Mouse (Mus musculus) lung, postnatal 4 days (tissue): ENCODE results near the gene Stx3.

ENCODE experiments used
- DNase-seq, 2 experiments: peaks; one replicate each; pipeline ENCODE4 v3.0.0; 2021

Gene Stx3

GRCm38 (mm10) chr19:11807251-11807650 lies 12.0 kb downstream of the Stx3 start:
- DNase-seq, result no peak

DNA sequence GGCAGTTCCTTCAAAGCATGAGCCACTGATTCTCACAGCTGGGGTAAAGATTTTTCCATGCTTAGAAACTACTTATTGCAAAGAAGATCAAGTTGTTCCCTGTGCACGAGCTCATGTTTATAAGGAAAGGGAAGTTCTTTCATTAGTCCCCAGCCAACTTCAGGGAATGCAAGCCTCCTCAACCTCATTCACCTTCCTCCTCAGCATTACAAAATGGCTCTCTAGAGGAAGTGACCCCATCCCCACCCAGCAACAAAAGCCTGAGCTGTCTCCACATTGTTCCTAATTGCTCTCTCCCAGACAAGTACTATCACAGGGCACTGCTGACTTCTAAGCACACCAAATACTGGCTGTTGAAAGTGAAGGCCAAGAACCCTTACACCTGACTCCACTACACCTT lies 14.8 kb downstream of the Stx3 start:
- peak; percentile 31 to 51 for DNase-seq

DNA sequence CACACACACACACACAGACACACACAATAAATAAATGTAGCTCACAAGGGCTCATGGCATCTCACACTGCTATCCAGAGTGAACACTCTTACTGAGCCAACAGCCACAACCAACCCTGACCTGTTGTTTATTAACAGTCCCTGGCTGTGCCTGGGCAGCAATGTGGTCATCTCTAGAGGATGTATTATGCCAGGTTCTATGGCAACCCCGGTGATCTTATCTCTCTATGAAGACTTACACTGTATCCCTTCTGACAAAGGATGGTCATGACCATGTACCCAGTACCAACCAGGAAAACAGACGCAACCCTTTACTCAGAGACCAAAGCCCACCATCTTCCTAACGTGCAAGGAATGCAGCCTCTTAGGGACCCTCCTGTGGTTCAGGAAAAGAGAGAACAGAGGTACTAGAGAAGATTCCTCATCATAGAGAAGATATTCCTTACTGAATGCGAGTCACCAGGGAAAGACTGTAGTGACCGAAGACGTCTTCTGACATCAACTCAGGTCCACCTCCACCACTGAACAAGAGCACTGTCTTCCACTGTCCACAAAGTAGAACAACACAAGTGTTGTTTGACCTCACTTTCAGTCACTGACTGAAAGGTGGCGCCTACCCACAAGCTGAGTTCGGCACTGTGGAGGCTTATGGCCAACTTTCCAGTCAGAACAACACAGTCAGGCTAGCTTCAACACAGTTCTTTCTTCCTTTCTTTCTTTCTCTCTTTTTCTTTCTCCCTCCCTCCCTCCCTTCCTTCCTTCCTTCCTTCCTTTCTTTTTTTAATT lies 18.5 kb downstream of the Stx3 start:
- no peak for DNase-seq

DNA sequence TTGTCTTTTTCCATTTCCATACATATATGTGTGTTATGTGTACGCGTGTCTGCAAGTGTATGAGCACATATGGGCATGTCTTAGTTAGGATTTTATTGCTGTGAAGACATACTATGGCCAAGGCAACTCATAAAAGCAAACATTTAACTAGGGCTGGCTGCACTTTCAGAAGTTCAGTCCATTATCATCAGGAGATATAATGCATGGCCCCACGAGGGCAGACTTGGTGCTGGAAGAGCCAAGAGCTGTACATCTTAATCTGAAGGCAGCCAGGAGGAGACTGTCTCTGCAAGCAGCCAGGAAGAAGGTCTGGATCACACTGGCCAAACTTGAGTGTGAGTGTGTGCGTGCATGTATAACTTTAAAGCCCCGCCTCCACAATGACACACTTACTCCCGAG lies 24.8 kb downstream of the Stx3 start:
- DNase-seq, result no peak

DNA sequence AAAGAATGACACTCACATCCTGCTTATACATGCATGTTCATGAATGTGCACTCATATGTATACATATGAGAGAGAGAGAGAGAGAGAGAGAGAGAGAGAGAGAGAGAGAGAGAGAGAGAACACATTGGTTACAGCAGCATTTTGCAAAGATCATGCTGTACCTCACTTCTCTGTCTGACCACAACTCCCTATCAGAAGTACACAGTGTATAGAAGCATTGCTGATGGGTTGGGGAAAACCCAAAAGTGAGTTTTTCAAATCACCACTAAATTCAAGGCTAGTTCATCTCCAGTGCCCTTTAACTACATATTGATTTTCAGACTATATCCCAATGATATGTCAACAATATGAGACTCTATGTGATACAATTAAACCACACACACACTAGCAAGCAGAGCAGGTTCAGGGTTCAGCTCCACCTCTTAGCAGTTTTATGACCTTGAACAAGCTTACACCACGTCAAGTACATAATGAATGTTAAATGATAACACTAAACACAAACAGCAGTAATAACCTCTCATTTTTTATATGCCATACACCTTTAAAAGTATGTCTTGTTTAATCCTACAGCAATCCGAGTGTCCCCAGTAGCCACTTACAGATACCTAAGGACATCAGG lies 25.4 kb downstream of the Stx3 start:
- no peak for DNase-seq

DNA sequence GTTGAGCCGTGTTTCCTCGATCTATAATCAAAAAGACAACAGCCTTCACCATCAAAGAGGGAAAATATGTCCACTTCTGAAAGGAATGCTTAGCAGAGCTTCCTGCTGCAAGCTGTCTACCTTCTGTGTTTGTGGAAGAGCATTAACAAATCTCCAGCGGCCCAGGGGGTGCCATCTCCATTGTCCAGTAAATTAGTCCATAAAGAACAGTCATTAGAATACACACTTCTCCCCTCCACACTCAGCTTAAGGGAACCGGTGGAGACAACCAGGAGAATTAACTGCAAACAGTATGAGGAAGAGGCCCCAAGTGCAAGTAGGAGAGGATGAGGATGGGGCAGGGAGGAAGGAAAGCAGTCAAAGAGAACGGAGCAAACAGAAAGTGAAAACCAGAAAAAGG lies 27.4 kb downstream of the Stx3 start:
- no peak for DNase-seq

DNA sequence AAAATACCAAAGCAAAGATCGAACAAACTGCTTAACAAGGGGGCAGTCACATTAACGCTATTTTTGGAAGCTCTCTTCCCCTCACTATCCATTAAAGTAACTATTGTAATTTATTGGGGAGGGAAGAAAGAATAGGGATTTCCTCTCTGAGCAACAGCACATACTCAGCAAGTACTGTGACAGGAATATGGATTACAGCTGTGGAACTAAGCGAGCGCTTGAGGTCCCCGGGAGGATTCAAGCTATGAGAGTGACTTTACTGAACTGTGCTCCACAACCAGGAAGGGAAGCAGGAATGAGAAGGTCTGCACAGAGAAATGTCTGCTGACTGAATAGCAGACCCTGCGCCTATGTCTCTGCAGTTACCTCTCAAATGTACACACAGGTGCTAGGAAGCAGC lies 30.3 kb downstream of the Stx3 start:
- DNase-seq, result no peak

DNA sequence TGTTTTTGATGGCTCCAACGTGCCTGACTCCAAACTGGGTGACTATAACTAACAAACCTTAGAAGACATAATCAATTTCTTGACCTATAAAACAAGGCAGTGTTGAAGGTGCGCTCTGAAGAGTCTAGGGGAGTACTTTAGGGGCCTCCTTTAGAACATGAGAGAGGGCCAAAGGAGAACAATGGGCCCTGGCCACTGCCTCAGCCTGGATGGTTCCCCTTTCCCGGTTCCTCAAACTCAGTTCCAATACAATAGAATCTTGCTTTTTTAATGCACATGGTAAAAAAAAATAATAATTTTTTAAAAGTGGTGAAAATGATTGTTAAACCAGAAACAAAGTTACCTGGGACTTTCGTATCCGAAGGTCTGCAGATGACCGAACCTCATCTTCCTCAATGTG lies 31.4 kb downstream of the Stx3 start:
- no peak for DNase-seq

- DNase-seq, result no peak
These were observed 33.6 kb downstream of the Stx3 start for GRCm38 (mm10) chr19:11785409-11786154.

GRCm38 (mm10) chr19:11777191-11777865 lies 41.9 kb downstream of the Stx3 start:
- peak; percentile 32 to 70 for DNase-seq

GRCm38 (mm10) chr19:11770205-11770892 lies 48.9 kb downstream of the Stx3 start, which contains the start of gene Mrpl16:
Gene Mrpl16, plus strand, starts transcription at chr19:11770391.
- DNase-seq, result peak; percentile 86 to 93

GRCm38 (mm10) chr19:11769257-11769920 lies 49.8 kb downstream of the Stx3 start:
- no peak for DNase-seq

- peak in 1 of 2 experiments; percentile 40 for DNase-seq
These were observed 51.0 kb downstream of the Stx3 start for GRCm38 (mm10) chr19:11768163-11768562.

- DNase-seq, result no peak
These were observed 52.8 kb downstream of the Stx3 start for GRCm38 (mm10) chr19:11766413-11766812.

DNA sequence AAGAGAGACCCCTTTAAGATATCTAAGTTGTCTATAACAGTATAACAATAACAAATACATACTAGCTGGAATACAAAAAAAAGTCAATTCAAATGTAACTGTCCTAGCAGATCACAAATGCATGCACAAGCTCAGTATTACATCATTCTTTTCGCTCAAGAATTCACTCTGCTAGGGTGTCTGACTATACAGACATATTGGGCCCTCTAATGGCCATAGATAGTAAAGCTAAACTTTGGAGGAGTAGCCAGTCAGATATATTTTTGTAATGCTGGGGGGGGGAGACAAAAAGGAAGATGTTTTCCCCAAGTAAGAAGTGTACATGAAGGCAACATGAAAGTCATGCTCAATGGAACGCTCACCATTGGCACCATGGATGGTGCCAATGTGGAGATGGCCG lies 54.1 kb downstream of the Stx3 start:
- DNase-seq, result no peak

DNA sequence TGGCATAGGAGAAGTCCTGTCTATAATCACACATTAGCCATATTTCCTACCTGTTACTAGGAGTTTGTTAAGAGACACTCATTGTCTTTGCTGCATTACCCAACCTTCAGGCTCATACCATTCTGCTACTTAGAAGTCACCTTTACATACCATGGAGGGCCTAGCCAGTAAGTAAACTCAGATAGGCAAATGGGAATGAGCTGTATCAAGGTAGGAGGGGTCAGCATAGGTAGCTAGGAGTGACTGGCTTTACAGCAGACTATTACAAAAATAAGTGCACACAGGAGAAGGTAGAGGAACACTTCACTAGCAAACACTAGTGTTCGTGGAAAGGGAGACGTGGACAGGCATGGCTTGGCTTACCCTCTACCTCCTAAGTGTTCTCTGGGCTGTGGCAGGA lies 71.9 kb downstream of the Stx3 start, which contains the start of gene Gif:
Gene Gif, plus strand, starts transcription at position 257 of the 400 bp plus-strand sequence.
- DNase-seq, result no peak

GRCm38 (mm10) chr19:11745680-11746079 lies 73.5 kb downstream of the Stx3 start:
- DNase-seq, result no peak

- no peak for DNase-seq
These were observed 82.7 kb downstream of the Stx3 start for GRCm38 (mm10) chr19:11736455-11736854.

DNA sequence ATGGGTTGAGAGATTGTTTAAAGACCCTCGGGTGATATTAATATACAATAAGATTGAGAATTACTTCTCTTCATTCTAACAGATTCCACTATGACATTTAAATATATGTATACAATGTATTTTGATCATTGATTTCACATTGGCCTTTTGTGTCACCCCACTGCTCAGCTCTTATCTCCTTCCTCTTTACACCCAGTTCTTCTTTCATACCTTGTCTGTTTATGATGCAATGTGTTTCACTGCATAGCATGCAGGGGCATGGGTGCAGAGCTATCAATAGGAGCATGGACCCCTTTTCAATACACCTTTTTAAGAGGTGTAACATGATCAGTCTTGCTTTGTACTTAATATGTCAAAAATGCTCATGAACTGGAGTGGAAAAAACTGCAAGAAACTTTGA lies 88.9 kb downstream of the Stx3 start:
- DNase-seq, result no peak

GRCm38 (mm10) chr19:11727304-11727703 lies 91.9 kb downstream of the Stx3 start:
- no peak for DNase-seq

DNA sequence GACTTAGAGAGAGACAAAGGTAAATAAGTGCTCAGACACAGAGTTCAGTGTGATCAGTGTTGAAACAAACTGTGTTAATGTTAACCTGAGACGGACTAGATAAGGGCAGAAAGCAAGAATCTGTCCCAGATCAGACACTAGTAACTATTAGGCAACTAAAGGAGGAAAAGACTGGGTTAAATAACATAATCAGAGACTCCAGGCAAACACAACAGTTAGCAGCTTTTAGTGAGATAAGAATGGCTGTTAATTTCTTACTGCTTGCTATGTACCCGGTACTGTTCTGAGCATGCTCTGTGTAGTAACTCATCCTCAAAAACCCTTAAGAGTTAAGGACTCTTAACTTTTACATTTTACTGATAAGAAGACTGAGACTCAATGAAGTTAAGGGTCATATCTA lies 93.3 kb downstream of the Stx3 start:
- no peak for DNase-seq
